Mouse (Mus musculus) heart, adult 2 months (tissue): Measurements from ENCODE around the gene Mpzl2.

Experiments
- CTCF ChIP-seq: fragments of 200-600 bp; IDR thresholded peaks from 2 replicates; pipeline ENCODE4 v1.8.1; 2022; ENCODE audit warnings: antibody characterized with exemption, mild to moderate bottlenecking, moderate library complexity
- EP300 ChIP-seq: fragments of 200-500 bp; IDR thresholded peaks from 2 replicates; pipeline ENCODE4 v1.6.1; 2011; ENCODE audit warnings: low read depth, low read length, control low read depth; ENCODE audit not compliant: insufficient read depth
- POLR2A ChIP-seq: fragments of 200-500 bp; IDR thresholded peaks from 2 replicates; pipeline ENCODE4 v1.6.1; 2011; ENCODE audit warnings: mild to moderate bottlenecking, low read depth, low read length, control low read depth; ENCODE audit not compliant: insufficient read depth

- TF ChIP-seq POLR2A (no peak), CTCF (no peak), EP300 (no peak)
These were observed 10.1 kb downstream of the Mpzl2 start for GRCm38 (mm10) chr9:45049731-45050130.
